Mouse (Mus musculus) ES-E14 (cell line): ENCODE data around the gene Nup107. TPM values are rescaled to one million over a fixed set of nuclear protein-coding genes. Genes with fewer than 3 reads are reported as not detected.
"Not testable (repeated sequence)": the region's sequence is repeated elsewhere in the genome, so short reads cannot be mapped to it uniquely, and the experiment has no call there.

Experiments used
- DNase-seq: peaks from one replicate; pipeline ENCODE4 v3.0.0-alpha.2; 2013; ENCODE audit warnings: low read depth, low spot score
- H3K27ac ChIP-seq: 2 replicates; pipeline ENCODE4 v1.5.1; 2012; ENCODE audit warnings: low read depth, mild to moderate bottlenecking, low read length, moderate library complexity, mixed read lengths; ENCODE audit not compliant: poor library complexity, insufficient read depth, severe bottlenecking
- H3K36me3 ChIP-seq: 2 replicates; pipeline ENCODE4 v1.6.1; 2012; ENCODE audit warnings: mild to moderate bottlenecking, low read length, moderate library complexity, mixed read lengths; ENCODE audit not compliant: control insufficient read depth, poor library complexity, insufficient read depth, severe bottlenecking
- H3K4me1 ChIP-seq, 2 experiments: fragments of 150-350 bp in 1 of 2; sonication (generic) in 1 of 2; 2 replicates each; pipeline ENCODE4 v1.6.1; 2012; ENCODE audit warnings: low read length in 2 of 2, mild to moderate bottlenecking in 1 of 2, mixed read lengths in 1 of 2; ENCODE audit not compliant: control insufficient read depth in 2 of 2, insufficient read depth in 2 of 2, poor library complexity in 1 of 2
- H3K4me3 ChIP-seq, 2 experiments: fragments of 150-350 bp in 1 of 2; sonication (generic) in 1 of 2; 2 replicates each; pipeline ENCODE4 v1.5.1; 2012; ENCODE audit warnings: low read length in 2 of 2, low read depth in 1 of 2, mild to moderate bottlenecking in 1 of 2, mixed read lengths in 1 of 2; ENCODE audit not compliant: insufficient read depth in 1 of 2, poor library complexity in 1 of 2, severe bottlenecking in 1 of 2
- H3K9ac ChIP-seq: 2 replicates; pipeline ENCODE4 v1.6.1; 2012; ENCODE audit warnings: low read depth, mild to moderate bottlenecking, low read length, mixed read lengths; ENCODE audit not compliant: poor library complexity, insufficient read depth, severe bottlenecking
- H3K9me3 ChIP-seq: fragments of 150-350 bp; sonication (generic); 2 replicates; pipeline ENCODE4 v1.6.1; 2012; ENCODE audit warnings: low read depth, mild to moderate bottlenecking, low read length; ENCODE audit not compliant: control insufficient read depth, insufficient read depth
- CHD2 ChIP-seq: IDR thresholded peaks from 2 replicates; pipeline ENCODE4 v1.6.1; 2014; ENCODE audit warnings: mild to moderate bottlenecking, low read depth, low read length, inconsistent platforms
- HCFC1 ChIP-seq: IDR thresholded peaks from 2 replicates; pipeline ENCODE4 v1.6.1; 2012; ENCODE audit warnings: low read length, inconsistent platforms, borderline replicate concordance; ENCODE audit not compliant: insufficient read depth
- MAFK ChIP-seq: IDR thresholded peaks from 2 replicates; pipeline ENCODE4 v1.6.1; 2014; ENCODE audit warnings: mild to moderate bottlenecking, low read depth, low read length, inconsistent platforms; ENCODE audit not compliant: insufficient read depth
- ZC3H11A ChIP-seq: IDR thresholded peaks from 2 replicates; pipeline ENCODE4 v1.6.1; 2012; ENCODE audit warnings: low read depth, mild to moderate bottlenecking, inconsistent platforms, low read length, borderline replicate concordance
- ZNF384 ChIP-seq: IDR thresholded peaks from 2 replicates; pipeline ENCODE4 v1.6.1; 2012; ENCODE audit warnings: low read depth, low read length, inconsistent platforms
- in situ Hi-C, 2 experiments: fragments of 600-800 bp; cut with MboI; formaldehyde crosslinking; loops; one replicate each; pipeline ENCODE4 v1.15.1; 2025; ENCODE audit warnings: low sequenced_read_pairs in 2 of 2, inconsistent platforms in 1 of 2; ENCODE audit not compliant: unreplicated experiment in 2 of 2
- total RNA-seq: library from RNA; depleted of rRNA; stranded (reverse); fragments of 300-350 nt; gene quantifications from 2 replicates; pipeline ENCODE4 v1.2.3, GENCODE M21; 2012

The Nup107 gene
- total RNA-seq, 1 experiment = 80.8 TPM

GRCm38 (mm10) chr10:117737075-117737474 lies 55.4 kb downstream of the Nup107 start:
- Histone ChIP-seq H3K36me3 (peaks cover 26% of the 10 kb centered on the region; the same call in 1 of the 2 replicates), H3K27ac (no peak overlapping the region), H3K9me3 (no peaks in the 10 kb centered on the region), H3K4me3 (no peak overlapping the region), H3K4me1 (peaks cover 0 to 13% of the 10 kb centered on the region in 2 experiments; a peak in 1 of 4 replicates), H3K9ac (no peak overlapping the region)
- no peak for DNase-seq
- in situ Hi-C loops = no loop called here
- TF ChIP-seq ZC3H11A (no peak), ZNF384 (no peak), CHD2 (no peak), MAFK (no peak), HCFC1 (no peak)

- in situ Hi-C loops = no loop called here
- Histone ChIP-seq H3K9me3 (no peaks in the 10 kb centered on the region), H3K36me3 (peaks cover 26% of the 10 kb centered on the region; the same call in 1 of the 2 replicates), H3K4me3 (no peak overlapping the region), H3K9ac (no peak overlapping the region), H3K4me1 (peaks cover 0 to 10% of the 10 kb centered on the region in 2 experiments; a peak in 1 of 4 replicates), H3K27ac (no peak overlapping the region)
- TF ChIP-seq MAFK (no peak), ZNF384 (no peak), HCFC1 (no peak), ZC3H11A (no peak), CHD2 (no peak)
- no peak for DNase-seq
Observed at GRCm38 (mm10) chr10:117736573-117736972, 55.9 kb downstream of the Nup107 start.

GRCm38 (mm10) chr10:117735396-117735795 lies 57.1 kb downstream of the Nup107 start:
- H3K4me3 ChIP-seq, H3K27ac ChIP-seq, H3K9ac ChIP-seq, DNase-seq, H3K9me3 ChIP-seq, in situ Hi-C loops, H3K4me1 ChIP-seq: not testable (repeated sequence)
- peaks cover 26% of the 10 kb centered on the region; the same call in 1 of the 2 replicates for H3K36me3 ChIP-seq

- H3K4me3 ChIP-seq, H3K9me3 ChIP-seq, H3K27ac ChIP-seq, in situ Hi-C loops, DNase-seq, H3K9ac ChIP-seq, H3K4me1 ChIP-seq: not testable (repeated sequence)
- peaks cover 21% of the 10 kb centered on the region; the same call in 1 of the 2 replicates for H3K36me3 ChIP-seq
Observed at GRCm38 (mm10) chr10:117734104-117734852, 58.2 kb downstream of the Nup107 start.

- H3K4me1 ChIP-seq, H3K27ac ChIP-seq, H3K9me3 ChIP-seq, DNase-seq, H3K9ac ChIP-seq, H3K4me3 ChIP-seq, in situ Hi-C loops: not testable (repeated sequence)
- peaks cover 15% of the 10 kb centered on the region; the same call in 1 of the 2 replicates for H3K36me3 ChIP-seq
Observed at GRCm38 (mm10) chr10:117733626-117734025, 58.9 kb downstream of the Nup107 start.
